Mouse (Mus musculus): Measurements from ENCODE around the gene Cd2bp2.

Cd2bp2 gene

DNA sequence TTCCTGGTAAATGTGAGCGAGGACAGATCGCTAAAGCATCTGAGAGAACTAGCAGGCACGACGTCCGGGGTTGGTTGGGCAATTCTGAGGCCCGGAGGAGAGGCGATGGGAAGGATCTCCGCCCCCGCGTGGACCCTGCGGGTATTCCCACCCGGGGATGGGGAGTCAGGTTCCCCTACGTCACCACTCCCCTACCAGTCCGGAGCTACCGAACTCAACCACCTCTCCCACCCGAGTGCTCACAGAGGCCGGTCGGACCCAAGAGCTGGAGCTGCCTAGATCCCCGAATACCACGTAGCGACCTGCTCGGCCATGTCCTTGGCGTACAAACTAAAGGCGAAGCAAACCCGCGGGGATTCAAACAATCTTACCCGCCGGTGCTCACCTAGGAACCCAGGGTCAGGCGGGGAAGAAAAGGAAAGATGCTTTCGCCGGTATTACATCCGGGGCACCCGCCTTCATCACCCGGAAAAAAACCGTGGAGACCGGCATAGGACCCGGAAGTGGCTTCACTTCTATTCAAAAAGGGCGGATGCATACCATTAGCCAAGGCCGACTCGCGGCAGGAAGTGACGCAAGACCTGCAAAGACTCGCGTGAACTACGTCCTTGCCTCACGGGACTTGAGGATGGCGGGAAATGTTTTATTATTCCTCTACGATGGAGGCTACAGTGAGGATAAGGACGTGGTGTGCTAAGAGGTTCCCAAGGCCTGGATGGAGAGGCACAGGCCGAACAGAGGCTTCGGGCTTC, at the start of gene Cd2bp2:
Gene Cd2bp2 (minus strand): TSS at position 507 of the 752 bp plus-strand sequence.
- DNase-seq = peak; percentile 94

DNA sequence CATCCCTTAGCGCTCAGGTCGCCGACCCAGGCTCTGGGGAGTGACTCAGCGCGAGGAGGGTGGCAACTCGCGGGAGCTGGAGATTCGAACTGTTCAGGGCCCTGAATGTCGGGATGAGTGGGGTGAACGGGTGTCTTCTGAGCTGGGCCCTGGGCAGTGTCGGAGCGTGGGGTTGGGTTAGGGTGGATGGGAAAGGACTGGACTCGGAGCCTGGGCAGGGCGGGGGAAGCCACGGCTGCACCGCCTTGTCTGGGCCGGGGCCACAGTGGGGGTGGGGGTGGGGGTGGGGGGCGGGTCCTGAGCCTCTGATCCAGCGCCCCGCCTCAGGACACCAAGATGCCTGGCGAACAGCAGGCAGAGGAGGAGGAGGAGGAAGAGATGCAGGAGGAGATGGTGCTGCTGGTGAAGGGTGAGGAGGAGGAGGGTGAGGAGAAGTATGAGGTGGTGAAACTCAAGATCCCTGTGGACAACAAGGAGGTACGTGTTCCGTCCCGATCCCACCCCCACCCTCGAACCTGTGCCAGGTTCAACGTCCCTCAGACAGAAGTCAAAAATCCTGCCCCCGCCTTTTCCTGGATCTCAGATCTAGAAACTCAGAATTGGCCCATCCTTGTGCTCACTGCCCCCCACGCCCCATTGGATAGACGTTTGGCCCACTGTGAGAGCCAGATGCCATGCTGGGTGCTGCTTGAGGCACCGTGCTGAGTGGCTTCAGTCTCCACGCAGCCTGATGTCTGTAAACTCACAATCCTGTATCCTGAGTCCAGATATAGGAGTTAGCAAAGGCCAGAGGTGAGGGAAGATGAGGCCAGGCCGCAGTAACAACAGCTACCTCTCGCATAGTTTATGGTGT, 49.0 kb upstream of the Cd2bp2 start:
- DNase-seq = no peak

DNA sequence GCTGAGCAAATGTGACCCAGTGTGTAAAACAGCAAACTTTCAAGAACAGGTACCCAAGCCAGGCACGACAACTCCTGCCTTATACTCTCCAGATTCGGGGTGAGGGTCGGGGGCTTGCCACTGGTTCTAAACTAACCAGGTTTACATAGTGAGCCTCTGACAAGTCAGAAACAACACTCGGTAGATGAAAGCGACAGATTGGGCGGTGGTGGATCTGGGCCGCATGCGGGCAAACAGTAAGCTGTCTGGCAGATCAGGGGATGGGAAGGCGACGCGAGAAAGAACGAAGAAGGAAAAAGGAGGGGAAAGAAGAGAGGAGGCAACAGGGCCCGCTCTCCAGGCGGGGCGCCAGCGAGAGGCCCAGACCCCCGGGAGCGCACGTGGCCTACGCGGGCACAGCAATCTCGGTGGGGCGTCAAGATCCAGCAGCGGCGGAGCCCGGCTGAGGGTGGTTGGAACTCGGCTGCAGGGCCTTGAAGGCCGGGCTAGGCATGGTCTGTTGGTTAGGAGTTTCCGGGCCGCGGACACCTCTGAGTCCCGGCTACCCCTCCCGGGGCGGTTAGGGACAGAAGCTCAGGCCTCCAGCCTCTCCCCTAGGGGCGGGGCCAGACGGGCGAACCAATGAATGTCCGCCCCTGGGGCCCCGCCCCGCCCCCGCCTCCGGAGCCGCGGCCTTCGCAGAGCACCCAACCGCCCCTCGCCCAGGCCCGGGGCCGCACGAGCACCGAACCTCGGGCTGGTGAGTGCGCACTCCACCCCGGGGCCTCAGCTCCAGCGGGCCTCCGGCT, 48.2 kb upstream of the Cd2bp2 start, which contains the start of gene Zfp771:
Gene Zfp771 (plus strand): TSS at position 405 of the 788 bp plus-strand sequence.
- DNase-seq = peak; percentile 93

DNA sequence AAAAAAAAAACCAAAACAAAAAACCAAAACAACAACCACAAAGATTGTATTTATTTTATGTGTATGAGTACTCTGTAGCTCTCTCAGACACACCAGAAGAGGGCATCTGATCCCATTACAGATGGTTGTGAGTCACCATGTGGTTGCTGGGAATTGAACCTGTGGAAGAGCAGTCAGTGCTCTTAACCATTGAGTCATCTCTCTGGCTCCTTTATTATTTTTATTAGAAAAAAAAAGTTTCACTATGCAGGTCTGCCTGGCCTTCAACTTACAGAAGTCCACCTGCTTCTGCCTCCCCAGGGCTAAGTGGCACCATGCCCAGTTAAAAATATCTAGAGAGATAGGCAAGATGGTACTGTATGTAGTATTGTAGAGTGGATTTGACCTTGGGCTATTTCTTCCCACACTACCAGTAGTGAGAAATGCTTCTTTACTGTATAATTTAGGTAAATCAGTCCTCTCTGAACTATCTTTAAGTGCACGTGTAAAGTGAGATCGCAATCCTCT, 47.6 kb upstream of the Cd2bp2 start:
- DNase-seq = no peak

DNA sequence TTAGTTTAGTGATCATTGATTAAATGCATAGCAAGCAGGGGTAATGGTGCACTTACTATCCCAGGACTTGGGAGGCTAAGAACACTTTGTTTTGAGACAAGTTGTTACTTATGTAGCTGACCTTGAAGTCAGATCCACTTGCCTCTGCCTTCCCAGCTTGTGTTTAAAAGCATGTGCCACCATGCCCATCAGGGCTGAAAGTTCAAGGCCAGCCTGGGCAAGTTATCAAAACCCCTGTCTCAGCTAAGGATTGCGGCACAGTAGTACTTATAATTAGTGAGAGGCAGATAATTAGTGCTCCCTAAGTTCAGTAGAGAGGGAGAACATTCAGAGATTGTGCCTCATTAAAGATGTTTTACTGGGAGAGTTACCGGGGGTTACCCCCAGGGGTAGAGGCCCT, 38.9 kb upstream of the Cd2bp2 start:
- DNase-seq = peak; percentile 8

DNA sequence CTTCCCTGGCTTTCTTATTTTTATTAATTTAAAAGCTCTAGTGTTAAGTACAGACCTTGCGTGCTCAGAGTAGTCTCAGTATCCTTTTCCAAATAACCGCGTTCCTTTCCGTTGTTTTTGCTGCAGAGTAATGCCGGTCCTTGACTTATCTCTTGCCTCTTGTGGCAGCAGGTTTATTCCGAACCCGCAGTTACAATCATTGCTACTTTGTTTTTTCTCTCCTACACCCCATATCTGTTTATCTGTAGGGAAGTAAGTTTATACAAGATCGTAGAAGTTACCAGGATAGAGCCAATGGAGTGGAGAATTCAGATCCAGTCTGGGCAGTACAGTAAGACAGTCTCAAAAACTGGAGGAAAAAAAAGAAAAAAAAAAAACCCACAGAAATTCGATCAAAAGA, 37.9 kb upstream of the Cd2bp2 start:
- no peak for DNase-seq

DNA sequence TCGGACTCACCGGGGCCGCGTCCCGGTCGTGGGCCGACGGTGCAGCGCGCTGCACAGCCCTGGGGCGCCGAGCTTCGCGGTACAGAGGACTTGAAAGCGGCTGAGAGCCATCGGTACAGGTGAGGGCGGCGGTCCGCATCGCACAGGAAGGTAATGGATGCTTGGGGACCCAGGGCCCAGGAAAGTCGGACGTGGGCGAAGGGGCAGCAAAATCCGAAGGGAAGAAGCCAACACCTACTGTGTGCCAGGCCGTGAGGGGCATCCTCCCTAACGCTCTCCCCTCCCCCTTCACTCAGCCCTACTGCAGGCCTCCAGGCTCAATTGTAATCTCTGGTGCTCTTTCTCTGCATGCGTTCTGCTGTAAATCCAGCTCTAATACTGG, 37.5 kb upstream of the Cd2bp2 start:
- DNase-seq = no peak

DNA sequence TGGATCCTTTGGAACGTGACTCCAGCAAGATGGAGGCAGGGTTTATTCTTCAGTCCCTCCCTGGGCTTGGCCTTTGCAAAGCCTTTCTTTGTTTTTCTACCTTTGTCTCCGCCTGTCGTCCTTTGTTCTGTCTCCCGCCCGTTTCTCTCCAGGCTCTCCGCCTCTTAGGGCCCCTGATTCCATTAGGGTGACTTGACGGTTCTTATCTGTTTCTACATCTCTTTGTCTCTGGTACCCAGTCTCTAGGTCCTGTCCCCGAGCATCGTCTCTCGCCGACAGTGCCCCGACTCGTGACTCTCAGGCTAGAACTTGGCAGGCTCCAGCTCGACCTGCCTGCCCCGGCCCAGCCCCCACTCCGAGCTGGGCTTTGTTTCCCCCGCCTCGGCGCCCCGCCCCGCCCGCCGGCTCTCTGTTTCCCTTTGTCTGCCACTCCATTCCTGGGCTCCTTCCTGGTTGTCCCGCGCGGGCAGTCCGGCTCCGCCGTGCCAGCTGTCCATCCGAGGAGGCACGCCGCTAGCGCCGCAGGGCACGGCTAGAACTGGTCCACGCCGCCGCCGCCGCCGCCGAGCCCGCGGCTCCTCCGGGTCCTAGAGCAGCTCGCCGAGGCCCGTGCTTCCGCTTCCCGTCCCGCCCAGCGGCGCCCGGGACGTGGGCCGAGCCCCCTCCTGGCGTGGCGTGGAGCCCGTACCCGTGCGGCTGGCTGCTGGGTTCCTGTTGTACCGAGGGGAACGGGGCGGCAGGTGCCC, 36.9 kb upstream of the Cd2bp2 start, which contains the start of the genes Zfp553 and Sept1:
Gene Zfp553 (plus strand): TSS at position 440 of the 746 bp plus-strand sequence.
Gene Sept1 (minus strand): TSS at position 509 of the 746 bp plus-strand sequence.
- peak; percentile 85 for DNase-seq

DNA sequence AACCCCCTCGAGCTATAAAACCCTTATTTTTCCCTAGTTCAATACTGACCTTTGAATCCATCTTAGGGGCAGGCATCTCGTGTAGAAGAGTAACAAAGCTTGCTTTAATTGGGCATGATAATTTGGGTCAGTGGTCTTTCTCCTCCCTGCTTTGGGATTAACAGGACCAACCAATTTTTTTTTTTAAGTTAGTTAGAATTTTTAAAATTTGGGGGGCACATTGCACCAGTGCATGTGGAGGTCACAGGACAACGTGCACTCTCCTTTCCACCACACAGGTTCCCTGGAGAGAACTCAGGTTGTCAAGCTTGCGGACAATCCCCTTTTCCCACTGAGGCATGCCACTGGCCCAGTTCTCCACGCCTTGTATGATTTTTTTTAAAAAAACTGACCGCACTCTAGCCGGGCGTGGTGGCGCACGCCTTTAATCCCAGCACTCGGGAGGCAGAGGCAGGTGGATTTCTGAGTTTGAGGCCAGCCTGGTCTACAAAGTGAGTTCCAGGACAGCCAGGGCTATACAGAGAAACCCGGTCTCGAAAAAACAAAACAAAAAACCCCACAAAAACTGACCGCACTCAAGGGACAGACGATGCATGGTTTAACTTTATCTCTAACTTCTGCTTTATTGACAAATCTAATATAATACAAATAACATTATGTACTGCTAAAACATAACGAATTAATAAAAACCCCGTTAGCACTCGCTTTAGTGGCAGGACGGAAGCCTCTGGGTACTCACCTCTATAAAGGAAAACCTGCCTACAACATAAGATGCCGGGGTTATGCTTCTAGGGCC, 36.2 kb upstream of the Cd2bp2 start:
- peak; percentile 16 for DNase-seq

DNA sequence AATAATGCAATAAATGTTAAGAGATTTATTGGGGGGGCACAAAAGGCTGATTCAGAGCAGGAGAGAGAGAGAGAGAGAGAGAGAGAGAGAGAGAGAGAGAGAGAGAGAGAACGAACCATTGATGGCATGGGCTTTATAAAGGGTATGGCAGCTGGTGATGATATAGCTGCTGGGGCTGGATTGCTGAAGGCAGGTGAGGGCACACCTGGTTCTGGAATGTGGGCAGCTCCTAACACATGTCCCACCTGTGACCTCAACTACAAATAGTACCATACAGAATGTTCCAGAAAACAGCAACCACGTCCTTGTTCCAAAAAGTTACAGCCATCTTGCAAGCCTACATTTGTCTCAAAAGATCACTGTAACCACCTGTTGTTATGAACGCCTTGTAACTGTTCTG, 35.5 kb upstream of the Cd2bp2 start:
- no peak for DNase-seq

DNA sequence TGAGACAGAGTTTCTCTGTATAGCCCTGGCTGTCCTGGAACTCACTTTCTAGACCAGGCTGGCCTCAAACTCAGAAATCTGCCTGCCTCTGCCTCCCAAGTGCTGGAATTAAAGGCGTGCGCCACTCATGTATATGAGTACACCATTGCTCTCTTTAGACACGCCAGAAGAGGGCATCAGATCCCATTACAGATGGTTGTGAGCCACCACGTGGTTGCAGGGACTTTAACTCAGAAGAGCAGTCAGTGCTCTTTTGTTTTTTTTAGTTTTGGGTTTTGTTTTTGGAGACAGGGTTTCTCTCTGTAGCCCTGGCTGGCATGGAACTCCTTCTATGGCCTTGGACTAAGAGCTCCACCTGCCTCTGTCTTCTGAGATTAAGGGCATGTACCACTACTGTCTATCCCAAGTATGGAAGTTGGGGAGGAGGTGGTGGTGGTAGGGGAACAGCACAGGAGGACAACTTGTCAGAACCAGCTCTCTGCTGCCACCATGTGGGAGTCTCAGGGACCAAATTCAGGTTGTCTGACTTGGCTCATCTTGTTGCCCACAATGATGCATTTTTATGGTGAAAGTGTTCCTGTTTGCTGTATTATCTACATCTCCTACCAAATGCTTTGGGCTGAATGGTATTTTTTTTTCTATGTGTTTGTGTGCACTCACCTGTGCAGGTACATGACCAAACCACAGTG, 32.9 kb upstream of the Cd2bp2 start:
- peak; percentile 80 for DNase-seq

DNA sequence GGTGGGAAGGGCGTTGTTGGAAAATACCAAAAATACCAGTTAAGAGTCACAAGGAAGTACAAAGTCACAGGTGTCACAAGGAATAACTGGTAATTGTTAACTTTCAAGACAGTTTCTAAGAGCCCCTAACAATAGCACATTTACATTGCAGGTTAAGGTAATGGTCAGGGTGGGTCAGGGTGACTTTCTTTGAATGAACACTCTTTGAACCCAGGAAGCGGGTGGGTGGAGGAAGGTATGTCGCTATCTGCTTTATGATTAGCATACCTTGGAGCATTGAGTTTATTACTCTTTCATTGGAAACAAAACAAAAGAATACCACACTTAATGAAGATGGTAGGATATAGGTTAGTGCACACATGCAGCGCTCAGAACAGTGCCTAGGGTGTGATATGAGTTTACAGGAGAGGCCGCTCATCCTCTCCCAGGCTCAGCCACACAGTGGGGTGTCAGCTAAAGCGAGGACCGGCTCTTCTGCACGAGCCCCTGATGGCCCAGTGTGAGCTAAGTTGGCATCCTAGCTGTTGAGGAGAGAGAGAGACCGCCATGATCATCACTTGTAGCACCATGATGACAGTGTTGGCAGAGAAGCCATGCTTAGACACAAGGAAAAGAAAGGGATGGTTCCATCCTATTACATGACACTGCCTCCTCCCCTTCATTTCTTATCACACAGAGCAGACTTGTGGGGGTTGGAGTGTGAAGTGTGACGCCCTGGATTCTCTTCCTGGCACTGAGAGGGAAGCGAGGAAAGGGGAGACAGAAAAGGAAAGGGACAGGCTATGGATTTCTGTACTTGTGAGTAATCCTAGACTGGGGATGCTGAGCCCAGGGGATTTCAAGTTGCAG, 29.5 kb upstream of the Cd2bp2 start:
- DNase-seq = no peak

DNA sequence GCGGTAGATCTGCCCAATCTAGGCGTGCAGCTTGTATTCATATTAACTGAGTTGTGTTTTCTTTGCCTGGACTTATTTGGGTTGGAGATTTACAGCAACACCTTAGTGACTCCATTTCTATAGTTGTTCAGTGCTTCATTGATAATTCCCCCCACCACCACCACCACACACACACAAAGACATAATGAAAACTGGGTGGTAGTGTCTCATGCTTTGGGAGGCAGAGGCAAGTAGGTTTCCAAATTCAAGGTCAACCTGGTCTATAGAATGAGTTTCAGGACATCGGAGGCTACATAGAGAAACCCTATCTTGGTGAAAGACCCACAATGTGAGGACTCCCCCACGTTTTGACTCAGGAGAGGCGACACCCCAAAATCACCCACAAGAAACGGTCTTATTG, 28.8 kb upstream of the Cd2bp2 start:
- no peak for DNase-seq

DNA sequence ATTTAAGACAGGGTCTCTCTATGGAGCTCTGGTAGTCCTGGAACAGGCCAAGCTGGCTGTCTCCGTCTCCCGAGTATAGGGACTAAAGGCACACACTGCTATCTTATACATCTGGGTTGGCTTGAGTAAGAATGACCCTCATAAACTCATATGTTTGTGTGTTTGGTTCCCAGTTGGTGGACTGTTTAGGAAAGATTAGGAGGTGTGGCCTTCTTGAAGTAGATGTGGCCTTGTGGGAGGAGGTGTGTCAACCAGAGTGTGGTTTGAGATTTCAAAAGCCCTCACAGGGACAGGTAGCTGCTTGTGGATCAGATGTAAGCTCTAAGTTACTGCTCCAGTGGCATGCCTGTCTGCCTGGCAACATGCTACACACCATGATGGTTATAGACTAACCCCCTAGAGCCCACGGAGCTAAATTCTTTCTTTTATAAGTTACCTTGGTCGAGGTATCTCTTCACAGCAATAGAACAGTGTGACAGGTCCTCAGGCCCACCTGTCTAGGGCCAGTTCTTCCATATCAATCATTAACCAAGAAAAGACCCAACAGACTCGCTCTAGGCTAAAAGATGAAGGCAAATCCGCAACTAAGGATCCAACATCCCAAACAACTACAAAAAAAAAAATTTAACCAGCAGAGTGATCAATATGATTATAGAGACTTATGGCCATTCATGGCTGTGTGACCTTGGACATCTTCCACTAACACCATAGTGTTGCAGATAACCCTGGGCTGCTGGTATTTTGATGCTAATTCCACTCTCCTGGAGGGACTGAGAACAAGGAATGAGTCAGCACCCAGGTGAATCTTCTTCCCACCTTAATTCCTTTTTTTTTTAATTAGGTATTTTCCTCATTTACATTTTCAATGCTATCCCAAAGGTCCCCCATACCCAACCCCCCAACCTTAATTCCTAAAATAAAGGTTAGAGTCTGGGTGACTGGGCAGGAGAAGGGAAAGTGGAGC, 27.9 kb upstream of the Cd2bp2 start:
- no peak for DNase-seq

DNA sequence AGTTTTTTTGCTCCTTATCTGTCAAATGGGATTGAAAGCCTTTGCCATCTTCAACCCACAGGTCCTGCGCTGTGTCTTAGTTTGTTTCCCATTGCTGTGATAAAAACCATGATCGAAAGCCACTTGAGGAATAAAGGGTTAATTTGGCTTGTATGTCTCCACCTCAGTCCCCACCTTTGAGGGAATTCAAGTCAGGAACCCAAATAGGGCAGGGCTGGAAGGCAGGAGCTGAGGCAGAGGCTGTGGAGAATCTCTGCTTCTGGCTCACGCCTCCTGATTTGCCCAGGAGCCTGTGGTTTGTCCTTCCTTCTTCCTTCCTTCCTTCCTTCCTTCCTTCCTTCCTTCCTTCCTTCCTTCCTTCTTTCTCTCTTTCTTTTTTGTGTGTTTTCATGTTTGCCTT, 27.3 kb upstream of the Cd2bp2 start:
- DNase-seq = no peak

DNA sequence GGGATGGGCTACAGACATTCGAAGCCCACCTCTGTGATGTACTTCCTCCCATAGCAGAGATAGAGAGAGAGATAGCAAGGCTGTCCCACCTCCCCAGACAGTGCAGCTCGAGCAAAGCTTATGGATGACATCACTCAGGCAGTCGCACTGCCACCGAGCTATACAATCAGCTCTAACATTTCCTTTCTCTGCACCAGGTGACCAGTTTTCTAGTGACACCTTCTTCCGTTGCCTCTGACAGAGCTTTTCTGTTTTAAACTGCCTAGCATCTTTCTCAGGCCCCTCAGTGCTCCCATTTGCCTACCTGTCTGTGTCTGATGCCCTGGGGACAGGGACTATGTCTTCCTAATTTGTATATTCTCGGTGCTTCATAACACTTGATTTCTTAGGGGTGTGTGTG, 24.6 kb upstream of the Cd2bp2 start:
- no peak for DNase-seq

DNA sequence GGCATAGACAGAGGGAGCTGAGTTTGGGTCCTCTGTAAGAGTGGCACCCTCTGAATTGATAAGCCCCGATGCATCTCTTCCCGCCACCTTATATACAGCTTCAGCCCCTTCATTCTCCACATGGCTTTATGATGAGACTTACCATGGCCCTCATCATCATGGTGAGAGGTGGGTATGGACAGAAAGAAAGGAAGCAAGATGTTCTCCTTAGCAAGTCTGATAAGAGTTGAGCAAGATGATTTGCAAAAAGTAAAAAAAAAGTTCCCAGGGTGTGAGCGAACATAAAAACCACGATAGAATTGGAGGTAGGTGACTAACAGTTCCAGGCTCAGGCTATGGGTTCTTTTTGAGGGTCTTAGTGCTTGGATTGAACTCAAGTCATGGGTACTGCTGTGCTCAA, 22.8 kb upstream of the Cd2bp2 start:
- DNase-seq = no peak

DNA sequence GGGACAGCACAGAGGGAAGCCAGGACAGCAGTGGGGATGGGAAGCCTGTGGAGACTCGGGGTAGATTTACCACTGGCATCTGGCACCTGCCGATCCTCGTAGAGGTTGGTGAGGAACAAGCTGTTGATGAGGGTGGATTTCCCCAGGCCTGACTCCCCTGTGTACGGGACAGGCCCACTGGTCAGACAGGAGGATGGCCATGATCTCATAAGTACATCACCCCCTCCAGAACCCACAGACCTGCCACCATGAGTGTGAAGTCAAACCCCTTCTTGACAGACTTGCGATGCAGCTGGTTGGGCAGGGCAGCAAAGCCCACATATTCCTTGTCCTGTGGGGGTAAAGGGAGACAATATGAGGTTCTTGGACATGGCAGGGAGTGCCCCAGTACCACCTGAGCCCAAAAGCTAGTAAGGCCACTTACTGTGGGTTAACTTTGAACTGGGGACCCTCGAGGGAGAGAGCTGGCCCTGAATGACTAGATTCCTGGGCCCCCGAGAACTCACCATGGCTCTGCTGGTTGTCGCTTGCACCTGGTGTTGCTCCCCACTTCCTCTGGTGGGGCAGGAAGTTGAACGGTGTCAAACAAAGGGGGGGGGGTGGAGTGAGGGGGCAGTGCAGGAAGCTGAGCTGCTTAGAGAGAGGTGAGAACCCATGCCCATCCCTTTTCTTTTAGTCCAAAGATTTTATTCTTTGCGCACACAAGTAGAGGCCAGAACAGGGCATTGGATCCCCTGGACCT, 22.2 kb upstream of the Cd2bp2 start:
- DNase-seq = no peak
